Mouse (Mus musculus) thymus, postnatal 0 days (tissue): ENCODE measurements around the gene Rgs16. TPM values are rescaled to one million over a fixed set of nuclear protein-coding genes. Genes with fewer than 3 reads are reported as not detected.

Experiments
- polyA plus RNA-seq: library from polyadenylated mRNA; unstranded; fragments of >200 nt; fragmentation: Nextera tagmentation; extraction: Ambion mirVana; gene quantifications from 2 replicates; pipeline ENCODE4 v1.2.1, GENCODE M21; 2015

The Rgs16 gene
- polyA plus RNA-seq, 1 experiment from 2014 or later, result 4.1 TPM

Other genes starting within 250 kb of the Rgs16 start
- gene Npl, start 190.3 kb upstream of the Rgs16 start, polyA plus RNA-seq, result 22.0 and 23.9 TPM in 2 replicates
- 0.14 and 0.35 TPM in 2 replicates for gene Rgs8, start 87.3 kb upstream of the Rgs16 start, polyA plus RNA-seq
- gene Rnasel, start 9.1 kb downstream of the Rgs16 start, polyA plus RNA-seq, result 13.7 and 22.1 TPM in 2 replicates
- gene Rgsl1, start 103.8 kb downstream of the Rgs16 start, polyA plus RNA-seq, result 0.50 and 0.82 TPM in 2 replicates
- gene Teddm1b, start 134.0 kb downstream of the Rgs16 start, polyA plus RNA-seq, result 0.14 and 0.27 TPM in 2 replicates
- not detected in 2 replicates for gene Teddm1a, start 151.4 kb downstream of the Rgs16 start, polyA plus RNA-seq
- 111 and 119 TPM in 2 replicates for gene Glul, start 159.6 kb downstream of the Rgs16 start, polyA plus RNA-seq
- gene Teddm2, start 159.9 kb downstream of the Rgs16 start, polyA plus RNA-seq, result 0.77 and 1.3 TPM in 2 replicates